Mouse (Mus musculus) liver, embryonic 12.5 days (tissue): ENCODE results near the gene Fiz1. TPM values are rescaled to one million over a fixed set of nuclear protein-coding genes. Genes with fewer than 3 reads are reported as not detected.

Experiments used
- ATAC-seq: fragments of 200-750 bp; cut with Nextera tagmentation; 2 replicates; pipeline ENCODE4 v1.8.0; 2017; ENCODE audit warnings: moderate number of reproducible peaks, mild to moderate bottlenecking, moderate library complexity
- H3K27ac ChIP-seq: fragments of 300-500 bp; sonication (generic); 2 replicates; pipeline ENCODE4 v1.5.1; 2016; ENCODE audit warnings: mild to moderate bottlenecking
- H3K27me3 ChIP-seq: fragments of 300-500 bp; sonication (generic); replicated peaks from 2 replicates; pipeline ENCODE4 v1.6.1; 2016; ENCODE audit warnings: mild to moderate bottlenecking, moderate library complexity
- H3K36me3 ChIP-seq: fragments of 300-500 bp; sonication (generic); 2 replicates; pipeline ENCODE4 v1.6.1; 2016; ENCODE audit warnings: mild to moderate bottlenecking, moderate library complexity
- H3K4me1 ChIP-seq: fragments of 300-500 bp; sonication (generic); 2 replicates; pipeline ENCODE4 v1.6.1; 2016
- H3K4me2 ChIP-seq: fragments of 300-500 bp; sonication (generic); 2 replicates; pipeline ENCODE4 v1.6.1; 2016; ENCODE audit warnings: mild to moderate bottlenecking, moderate library complexity
- H3K4me3 ChIP-seq: fragments of 300-500 bp; sonication (generic); 2 replicates; pipeline ENCODE4 v1.5.1; 2016; ENCODE audit warnings: mild to moderate bottlenecking, moderate library complexity
- H3K9ac ChIP-seq: fragments of 300-500 bp; sonication (generic); 2 replicates; pipeline ENCODE4 v1.6.1; 2016; ENCODE audit warnings: mild to moderate bottlenecking, moderate library complexity
- H3K9me3 ChIP-seq: fragments of 300-500 bp; sonication (generic); replicated peaks from 2 replicates; pipeline ENCODE4 v1.6.1; 2016; ENCODE audit warnings: mild to moderate bottlenecking, moderate library complexity
- WGBS: fragments of 180-500 bp; shearing (Covaris S2); methylation state at CpG from one replicate; pipeline ENCODE4 v1.1.7; 2016; ENCODE audit not compliant: insufficient replicate concordance; 5-methylcytosine and 5-hydroxymethylcytosine counted together
- polyA plus RNA-seq: library from polyadenylated mRNA; unstranded; fragments of >200 nt; fragmentation: Nextera tagmentation; extraction: Ambion mirVana; gene quantifications from 2 replicates; pipeline ENCODE4 v1.2.1, GENCODE M21; 2016

Gene Fiz1
- polyA plus RNA-seq = 29.4 TPM in 2 replicates

DNA sequence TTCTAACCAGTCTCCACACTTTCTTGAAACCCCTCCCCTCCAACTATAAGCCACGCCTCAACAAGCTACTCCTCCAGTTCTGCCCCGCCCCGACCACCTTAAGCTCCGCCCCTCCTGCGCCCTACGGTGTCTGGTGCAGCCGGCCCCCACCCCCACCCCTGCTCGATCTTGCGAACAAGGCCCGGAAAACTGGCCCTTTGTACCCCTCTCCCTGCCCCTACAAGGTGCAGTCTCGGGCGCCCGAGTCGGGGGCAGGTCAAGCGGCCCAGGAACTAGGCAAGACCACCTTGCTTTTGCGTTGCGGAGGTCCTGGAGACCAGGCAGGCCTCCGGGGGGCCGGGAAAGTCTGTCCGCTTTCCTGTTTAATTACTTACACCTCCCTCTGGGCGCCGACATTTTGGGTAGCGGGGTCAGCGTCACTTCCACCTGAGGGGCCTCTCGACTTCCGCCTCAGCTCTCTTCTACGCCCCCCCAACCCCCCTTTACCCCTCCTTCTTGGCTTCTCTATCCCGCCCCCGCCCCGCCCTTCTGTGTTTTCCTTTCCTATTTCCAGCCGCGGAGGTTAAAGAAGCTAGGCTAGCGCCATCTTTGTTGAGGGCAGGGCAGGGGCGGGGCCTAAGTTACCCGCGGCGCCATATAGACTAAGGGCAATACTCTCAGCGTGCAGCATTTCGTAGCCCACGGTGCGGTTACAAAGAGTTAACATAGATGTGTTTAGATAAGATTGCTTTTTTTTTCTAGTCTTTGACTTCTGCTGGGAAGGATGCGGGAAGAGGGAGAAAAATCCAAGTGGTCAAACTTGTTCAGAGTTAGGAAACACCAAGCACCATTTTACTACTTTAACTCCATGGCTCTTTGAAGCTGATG is at the start of gene Fiz1, which contains the start of gene Zfp524:
TSS of gene Fiz1 (minus strand) at position 447 of the 867 bp plus-strand sequence.
TSS of gene Zfp524 (plus strand) at position 165 of the 867 bp plus-strand sequence.
- Histone ChIP-seq H3K9me3 (0 out of 2 replicates have a peak, but pooled peaks cover 5% of the 10 kb centered on the region), H3K36me3 (peaks cover 58% of the 10 kb centered on the region), H3K27me3 (no peaks in the 10 kb centered on the region), H3K4me1 (peaks cover 32% of the 10 kb centered on the region), H3K27ac (peak within 1 kb of the TSS; percentile 97), H3K9ac (peak within 1 kb of the TSS; percentile 85), H3K4me3 (peak within 1 kb of the TSS; percentile 78), H3K4me2 (peak within 1 kb of the TSS; percentile 85)
- peak; percentile 77 for ATAC-seq
- under 1% methylated on average over 41 of the region's 42 CpGs for WGBS

DNA sequence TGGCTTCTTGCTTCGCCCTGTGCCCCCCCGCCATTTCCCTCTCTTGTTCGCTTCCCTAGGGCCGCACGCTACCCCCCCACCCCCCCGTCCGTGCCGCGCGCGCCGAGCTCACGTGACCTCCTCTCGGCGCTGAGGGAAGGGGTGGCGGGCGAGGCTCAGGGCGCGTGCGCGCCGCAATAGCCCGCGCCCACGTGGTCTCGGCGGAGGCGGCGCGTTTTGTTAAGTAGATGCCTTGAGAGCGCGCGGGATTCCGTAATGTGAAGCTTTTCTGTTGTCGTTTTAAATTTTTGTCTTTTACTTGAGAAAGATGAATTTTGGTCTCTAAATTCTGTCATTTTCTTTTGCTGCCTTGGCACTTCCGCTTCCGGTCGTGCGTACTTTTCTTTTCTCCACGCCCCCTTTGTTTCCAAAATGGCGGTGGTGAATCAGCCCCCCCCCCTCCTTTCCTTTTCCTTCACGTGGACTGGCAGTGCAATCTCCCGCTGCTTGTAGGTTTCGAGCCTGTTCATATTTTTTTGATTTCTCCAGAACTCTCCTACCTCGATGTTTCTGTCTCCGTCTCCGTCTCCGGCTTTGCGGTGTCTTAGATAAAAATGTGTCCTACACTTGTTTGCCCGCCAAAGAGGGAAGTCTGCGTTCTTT is 48.0 kb upstream of the Fiz1 start:
- no peaks in the 10 kb centered on the region for H3K9me3 ChIP-seq
- ATAC-seq = peak; percentile 62
- H3K27ac ChIP-seq = peak overlapping the region; percentile 99
- peaks cover 59% of the 10 kb centered on the region for H3K4me1 ChIP-seq
- peak overlapping the region; percentile 96 for H3K4me2 ChIP-seq
- H3K9ac ChIP-seq = peak overlapping the region; percentile 94
- peak overlapping the region; percentile 77 for H3K4me3 ChIP-seq
- H3K27me3 ChIP-seq = peaks cover 21% of the 10 kb centered on the region
- peaks cover 33% of the 10 kb centered on the region for H3K36me3 ChIP-seq
- under 1% methylated on average over 51 of the region's 51 CpGs for WGBS

DNA sequence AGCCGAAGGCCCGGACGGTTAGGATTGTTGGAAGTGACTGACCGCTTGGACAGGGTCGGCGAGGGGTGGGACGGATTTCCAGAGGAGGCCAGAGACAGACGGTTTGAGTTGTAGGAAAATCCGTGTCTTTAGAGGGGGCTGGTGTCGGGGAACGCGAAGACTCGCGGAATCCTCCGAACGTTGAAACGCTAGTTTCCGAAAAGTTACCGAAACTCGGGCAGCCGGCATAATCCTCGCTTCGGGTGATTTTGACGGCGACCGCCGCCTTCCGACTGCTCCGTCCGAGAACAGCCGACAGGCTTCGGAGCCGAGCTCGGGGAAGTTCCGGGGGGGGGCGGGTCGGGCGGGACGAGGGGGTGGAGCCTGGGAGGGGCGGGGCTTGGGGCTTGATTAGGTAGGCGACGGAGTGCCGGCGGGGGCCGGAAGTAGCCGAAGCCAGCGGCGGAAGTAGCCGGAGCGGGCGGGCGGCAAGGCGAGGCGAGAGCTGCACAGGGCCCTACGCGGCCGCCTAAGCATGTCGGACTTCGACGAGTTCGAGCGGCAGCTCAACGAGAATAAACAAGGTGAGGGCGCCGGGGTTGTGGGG is 47.4 kb upstream of the Fiz1 start, which contains the start of gene U2af2:
TSS of gene U2af2 (plus strand) at position 370 of the 586 bp plus-strand sequence.
- Histone ChIP-seq H3K9me3 (no peaks in the 10 kb centered on the region), H3K4me1 (peaks cover 53% of the 10 kb centered on the region), H3K36me3 (peaks cover 27% of the 10 kb centered on the region), H3K27ac (peak within 1 kb of the TSS; percentile 99), H3K27me3 (peaks cover 27% of the 10 kb centered on the region), H3K4me2 (peak within 1 kb of the TSS; percentile 96), H3K9ac (peak within 1 kb of the TSS; percentile 94), H3K4me3 (peak within 1 kb of the TSS; percentile 77)
- peak; percentile 78 for ATAC-seq
- WGBS = under 1% methylated on average over 56 of the region's 65 CpGs

DNA sequence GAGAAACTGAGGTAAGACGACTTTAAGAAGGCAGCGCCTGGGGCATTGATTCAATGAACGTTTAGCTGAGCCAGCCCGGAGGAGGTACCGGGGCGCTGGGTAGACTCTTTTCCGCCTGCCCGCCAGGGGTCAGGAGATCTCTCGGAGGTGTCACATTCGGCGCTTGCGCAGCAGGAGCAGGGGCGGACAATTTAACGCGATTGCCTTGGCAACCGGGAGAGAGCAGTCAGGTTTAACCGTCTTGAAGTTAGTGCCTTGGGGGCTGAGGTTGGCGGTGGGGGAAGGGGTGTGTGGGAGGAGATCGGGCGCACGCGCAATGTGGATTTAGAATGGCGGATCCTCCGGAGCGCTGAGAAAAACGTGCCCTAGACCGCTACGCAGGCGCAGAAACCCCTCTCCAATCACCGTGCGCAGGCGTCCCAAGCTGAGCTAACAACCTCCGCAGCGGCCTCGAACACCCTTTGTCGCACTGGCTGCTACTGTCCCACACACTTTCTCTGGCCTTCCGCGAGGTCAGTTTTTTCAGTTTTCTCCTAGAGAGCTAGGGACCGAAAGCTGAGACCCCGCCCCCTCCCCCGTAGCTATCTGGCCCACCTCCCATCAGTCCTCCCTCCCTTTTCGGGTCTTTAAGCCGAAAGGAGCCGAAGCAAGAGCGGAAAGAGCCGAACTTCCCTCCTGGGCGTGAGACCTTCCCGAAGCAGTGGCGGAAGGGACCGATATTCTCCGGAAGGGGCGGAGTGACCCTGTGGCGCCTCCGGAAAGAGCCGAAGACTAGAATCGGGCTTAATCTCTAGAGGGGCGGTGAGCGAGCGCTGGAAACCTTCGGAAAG is 46.7 kb upstream of the Fiz1 start:
- Histone ChIP-seq H3K27me3 (peaks cover 34% of the 10 kb centered on the region), H3K9me3 (no peaks in the 10 kb centered on the region), H3K4me2 (peak overlapping the region; percentile 96), H3K4me1 (peaks cover 46% of the 10 kb centered on the region), H3K27ac (peak overlapping the region; percentile 99), H3K4me3 (peak overlapping the region; percentile 77), H3K9ac (peak overlapping the region; percentile 94), H3K36me3 (peaks cover 20% of the 10 kb centered on the region)
- peak; percentile 85 for ATAC-seq
- 0% methylated on average over 60 of the region's 60 CpGs for WGBS

DNA sequence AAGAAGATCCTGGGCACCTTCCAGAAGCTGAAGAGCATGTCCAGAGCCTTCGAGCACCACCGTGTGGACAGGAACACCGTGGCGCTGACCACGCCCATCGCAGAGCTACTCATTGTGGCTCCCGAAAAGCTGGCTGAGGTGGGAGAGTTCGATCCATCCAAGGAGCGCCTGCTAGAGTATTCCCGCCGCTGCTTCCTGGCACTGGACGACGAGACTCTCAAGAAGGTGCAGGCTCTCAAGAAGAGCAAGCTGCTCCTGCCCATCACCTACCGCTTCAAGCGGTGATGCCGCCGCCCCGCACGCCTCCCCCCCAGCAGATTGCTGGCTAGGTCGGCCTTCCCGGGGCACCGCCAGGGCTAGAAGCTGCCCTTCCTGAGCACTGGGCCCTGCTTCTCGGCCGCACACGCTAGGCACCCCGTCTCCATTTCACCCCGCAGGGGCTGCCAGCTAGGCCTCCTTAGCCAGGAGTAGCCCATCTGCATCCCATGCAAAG is 45.8 kb upstream of the Fiz1 start:
- Histone ChIP-seq H3K4me2 (peak overlapping the region; percentile 96), H3K4me1 (peaks cover 37% of the 10 kb centered on the region), H3K9ac (peak overlapping the region; percentile 94), H3K4me3 (peak overlapping the region; percentile 77), H3K27me3 (peaks cover 43% of the 10 kb centered on the region), H3K9me3 (no peaks in the 10 kb centered on the region), H3K27ac (peak overlapping the region; percentile 99), H3K36me3 (peaks cover 11% of the 10 kb centered on the region)
- WGBS = 1% methylated on average over 24 of the region's 27 CpGs
- ATAC-seq = peak; percentile 16

DNA sequence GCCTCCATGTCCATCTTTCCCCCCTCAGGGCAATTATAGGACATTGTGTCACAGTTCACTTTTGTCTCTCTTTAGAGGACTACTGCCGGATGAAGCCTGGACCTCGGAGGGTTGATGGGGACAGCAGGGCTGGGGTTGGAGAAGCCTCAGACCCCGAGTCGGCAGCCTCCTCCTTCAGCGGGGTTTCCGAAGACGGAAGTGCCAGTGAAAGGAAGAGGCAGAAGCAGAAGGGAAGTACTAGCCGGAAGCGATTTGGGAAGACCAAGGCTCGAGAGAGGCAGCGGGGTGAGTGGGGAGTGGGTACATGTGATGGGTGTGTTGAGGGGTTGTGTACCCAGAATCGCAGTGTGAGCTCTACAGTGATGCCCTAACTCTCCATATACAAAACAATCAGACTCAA is 44.9 kb upstream of the Fiz1 start:
- H3K4me2 ChIP-seq = peak overlapping the region; percentile 96
- 82% methylated on average over 12 of the region's 12 CpGs for WGBS
- peaks cover 52% of the 10 kb centered on the region for H3K27me3 ChIP-seq

DNA sequence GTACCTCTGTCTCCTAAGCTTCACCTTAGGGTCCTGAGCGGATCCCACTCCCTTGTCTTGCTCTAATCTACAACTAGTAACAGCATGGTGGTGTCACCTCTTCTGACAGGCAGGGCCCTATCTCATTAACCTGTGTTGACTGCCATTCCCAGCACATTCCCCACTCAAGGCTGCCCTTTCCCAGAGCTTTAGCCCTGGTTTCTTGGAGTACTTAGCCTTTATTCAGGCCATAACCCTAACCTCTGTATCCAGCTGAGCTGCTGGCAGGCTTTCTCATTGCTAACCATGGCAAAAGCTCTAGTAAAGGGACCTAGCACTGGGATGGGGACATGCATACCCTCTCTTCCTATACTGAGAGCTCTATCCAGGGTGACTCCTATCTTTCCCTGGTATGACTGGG is 44.1 kb upstream of the Fiz1 start:
- no peak for ATAC-seq
- WGBS = 62% methylated on average over 1 of the region's 1 CpGs
- Histone ChIP-seq H3K36me3 (no peaks in the 10 kb centered on the region), H3K4me1 (peaks cover 22% of the 10 kb centered on the region), H3K9me3 (no peaks in the 10 kb centered on the region), H3K9ac (no peak overlapping the region), H3K27ac (no peak overlapping the region), H3K27me3 (peaks cover 60% of the 10 kb centered on the region), H3K4me2 (no peak overlapping the region), H3K4me3 (no peak overlapping the region)

More for the DNA sequence above, 44.9 kb upstream of the Fiz1 start:
- ATAC-seq = no peak
- peaks cover 30% of the 10 kb centered on the region for H3K4me1 ChIP-seq
- peaks cover 5% of the 10 kb centered on the region for H3K36me3 ChIP-seq
- no peak overlapping the region for H3K9ac ChIP-seq
- H3K27ac ChIP-seq = no peak overlapping the region
- no peak overlapping the region for H3K4me3 ChIP-seq
- H3K9me3 ChIP-seq = no peaks in the 10 kb centered on the region

DNA sequence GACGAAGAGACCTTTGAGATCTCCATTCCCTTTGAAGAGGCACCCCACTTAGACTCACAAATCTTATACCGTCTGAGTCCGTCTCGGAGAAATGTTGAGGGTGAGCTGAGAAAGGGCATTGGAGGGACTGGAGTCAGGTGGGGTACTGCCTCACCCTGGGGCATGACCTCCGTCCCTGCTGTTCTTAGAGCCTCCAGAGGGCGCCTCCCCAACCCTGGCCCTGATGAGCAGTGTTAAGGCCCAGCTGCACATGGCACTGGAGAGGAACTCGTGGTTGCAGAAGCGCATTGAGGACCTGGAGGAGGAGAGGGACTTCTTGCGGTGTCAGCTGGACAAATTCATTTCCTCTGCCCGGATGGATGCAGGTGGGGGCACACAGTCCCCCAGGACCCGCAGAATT is 43.3 kb upstream of the Fiz1 start:
- no peak overlapping the region for H3K4me3 ChIP-seq

DNA sequence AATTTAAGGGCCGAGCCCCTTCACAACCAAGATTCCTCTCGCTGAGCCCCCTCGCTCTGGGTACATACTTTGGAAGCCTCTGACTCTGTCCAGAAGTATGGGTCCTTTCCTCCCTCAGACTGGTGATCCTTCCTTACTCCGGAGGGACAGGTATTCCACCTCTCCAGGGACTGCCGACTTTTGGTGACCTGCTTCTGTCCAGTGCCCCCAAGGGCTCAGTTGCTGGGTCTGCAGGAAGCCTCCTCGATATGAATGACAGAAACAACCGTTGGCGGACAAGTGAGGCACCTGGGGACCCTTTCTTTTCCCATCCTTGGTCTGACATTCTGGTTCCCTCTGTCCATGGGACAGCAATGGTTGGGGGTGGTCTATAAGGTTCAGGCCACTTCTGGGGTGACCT is 42.9 kb upstream of the Fiz1 start:
- no peak overlapping the region; the same call in 1 of the 2 replicates for H3K9ac ChIP-seq
- peaks cover 23% of the 10 kb centered on the region for H3K4me1 ChIP-seq
- H3K27me3 ChIP-seq = peaks cover 72% of the 10 kb centered on the region
- peak overlapping the region; percentile 57; the same call in 1 of the 2 replicates for H3K4me2 ChIP-seq
- H3K27ac ChIP-seq = no peak overlapping the region
- no peaks in the 10 kb centered on the region for H3K9me3 ChIP-seq
- no peak for ATAC-seq
- no peaks in the 10 kb centered on the region for H3K36me3 ChIP-seq
- H3K4me3 ChIP-seq = peak overlapping the region; percentile 38; the same call in 1 of the 2 replicates
- WGBS = 27% methylated on average over 8 of the region's 8 CpGs

More for the DNA sequence above, 43.3 kb upstream of the Fiz1 start:
- H3K36me3 ChIP-seq = no peaks in the 10 kb centered on the region
- no peak overlapping the region for H3K27ac ChIP-seq
- no peak overlapping the region for H3K9ac ChIP-seq
- no peak overlapping the region for H3K4me2 ChIP-seq
- H3K27me3 ChIP-seq = peaks cover 68% of the 10 kb centered on the region
- WGBS = 24% methylated on average over 11 of the region's 11 CpGs
- ATAC-seq = no peak
- H3K9me3 ChIP-seq = no peaks in the 10 kb centered on the region
- peaks cover 18% of the 10 kb centered on the region for H3K4me1 ChIP-seq

DNA sequence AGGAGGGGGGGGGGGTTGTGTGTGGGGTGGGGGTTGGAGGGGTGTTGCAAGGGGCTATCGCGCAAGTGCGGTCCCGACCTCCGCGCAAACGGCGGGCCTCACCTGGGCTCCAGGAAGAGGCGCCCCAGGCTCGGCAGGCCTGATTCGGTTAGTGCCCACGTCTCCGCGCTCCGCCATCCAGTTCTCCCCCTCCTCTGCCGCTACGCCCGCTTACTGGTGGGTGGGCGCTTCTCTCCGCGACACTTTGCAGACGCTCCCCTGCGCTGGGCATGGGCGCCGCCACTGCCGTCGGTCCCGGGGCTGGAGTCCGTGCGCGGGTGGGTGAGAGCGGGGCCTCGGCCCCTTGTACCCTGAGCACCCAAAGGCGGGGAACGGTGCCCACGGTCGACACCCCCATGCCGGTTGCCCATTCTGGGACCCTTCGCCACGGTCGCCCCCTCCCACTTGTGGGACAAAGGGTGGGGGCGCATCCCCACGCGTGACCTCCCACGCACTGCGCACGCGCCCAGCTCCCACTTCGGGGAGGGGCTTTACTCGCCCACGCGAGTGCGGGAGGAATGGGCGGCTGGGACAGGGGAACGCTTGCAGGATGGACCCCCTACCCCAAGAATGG is 42.3 kb upstream of the Fiz1 start:
- Histone ChIP-seq H3K9ac (peak overlapping the region; percentile 47), H3K27ac (no peak overlapping the region), H3K36me3 (no peaks in the 10 kb centered on the region), H3K4me3 (peak overlapping the region; percentile 38), H3K4me1 (peaks cover 29% of the 10 kb centered on the region), H3K4me2 (peak overlapping the region; percentile 57), H3K27me3 (peaks cover 78% of the 10 kb centered on the region), H3K9me3 (no peaks in the 10 kb centered on the region)
- WGBS = 5% methylated on average over 54 of the region's 55 CpGs
- no peak for ATAC-seq
